ENCODE assay signal across 8 mouse cellular contexts in genomic region chr13:13573572-13574257, GRCm38 (mm10). TPM values are rescaled to one million over a fixed set of nuclear protein-coding genes. Genes with fewer than 3 reads are reported as not detected.
DNase-seq lines count a peak whose midpoint lies in the region; ATAC-seq and TF ChIP-seq lines count a peak whose summit lies in the region.

No protein-coding gene starts in this region.

- peaks cover 8% of the 10 kb centered on the region; the same call in 1 of the 2 replicates for H3K4me1 ChIP-seq in forebrain, embryonic 14.5 days (ENCODE audit: control insufficient read depth, insufficient read depth, low read length)
- H3K4me1 ChIP-seq in forebrain, embryonic 11.5 days (replicated peaks; ENCODE audit: control insufficient read depth, insufficient read depth, low read length) = no peaks in the 10 kb centered on the region
- H3K4me1 ChIP-seq in stomach, postnatal 0 days (replicated peaks; ENCODE audit: control insufficient read depth, insufficient read depth) = no peaks in the 10 kb centered on the region; the same call in 1 of the 2 replicates

- no peaks in the 10 kb centered on the region for H3K36me3 ChIP-seq in forebrain, embryonic 14.5 days (ENCODE audit: control insufficient read depth, insufficient read depth, low read length)
- no peaks in the 10 kb centered on the region for H3K36me3 ChIP-seq in forebrain, embryonic 11.5 days (ENCODE audit: control insufficient read depth, insufficient read depth, low read length)
- H3K36me3 ChIP-seq in stomach, postnatal 0 days (ENCODE audit: control insufficient read depth, insufficient read depth, low read length) = no peaks in the 10 kb centered on the region

- no peaks in the 10 kb centered on the region for H3K27me3 ChIP-seq in forebrain, embryonic 14.5 days (replicated peaks; ENCODE audit: control insufficient read depth, insufficient read depth, low read length)
- no peaks in the 10 kb centered on the region for H3K27me3 ChIP-seq in forebrain, embryonic 11.5 days (ENCODE audit: control insufficient read depth, insufficient read depth, low read length)
- H3K27me3 ChIP-seq in stomach, postnatal 0 days (ENCODE audit: control insufficient read depth, insufficient read depth, low read length) = no peaks in the 10 kb centered on the region

- no peaks in the 10 kb centered on the region for H3K9me3 ChIP-seq in forebrain, embryonic 14.5 days (replicated peaks; ENCODE audit: control insufficient read depth, low read length)
- H3K9me3 ChIP-seq in forebrain, embryonic 11.5 days (ENCODE audit: control insufficient read depth, low read length) = no peaks in the 10 kb centered on the region
- H3K9me3 ChIP-seq in stomach, postnatal 0 days (ENCODE audit: control insufficient read depth, low read length) = no peaks in the 10 kb centered on the region

- no peak overlapping the region for H3K4me3 ChIP-seq in forebrain, embryonic 14.5 days (ENCODE audit: low read depth, low read length)
- no peak overlapping the region for H3K4me3 ChIP-seq in forebrain, embryonic 11.5 days (ENCODE audit: low read depth, low read length)
- no peak overlapping the region for H3K4me3 ChIP-seq in stomach, postnatal 0 days (ENCODE audit: low read depth, low read length)

- TF ChIP-seq CTCF in stomach, postnatal 0 days (IDR thresholded peaks at IDR 0.05; ENCODE audit: low read depth) = no peak

- H3K9ac ChIP-seq in forebrain, embryonic 14.5 days (ENCODE audit: low read length) = no peak overlapping the region
- no peak overlapping the region for H3K9ac ChIP-seq in forebrain, embryonic 11.5 days (ENCODE audit: low read length)
- no peak overlapping the region for H3K9ac ChIP-seq in stomach, postnatal 0 days (ENCODE audit: low read length)

- WGBS in forebrain, embryonic 14.5 days = 45% methylated on average over 5 of the region's 5 CpGs
- whole genome bisulfite sequencing in forebrain, embryonic 11.5 days = 75% methylated on average over 5 of the region's 5 CpGs
- WGBS in stomach, postnatal 0 days = 43% methylated on average over 5 of the region's 5 CpGs

- DNase-seq in forebrain, embryonic 14.5 days (ENCODE audit: low spot score) = peak; percentile 55
- no peak for DNase-seq in forebrain, embryonic 11.5 days (ENCODE audit: low spot score)
- DNase-seq in Muller cell, postnatal 12 days (ENCODE audit: inconsistent ontology term) = peak; percentile 95
- peak; percentile 95 to 96 for DNase-seq in cerebellum, postnatal 14 days
- DNase-seq in heart, postnatal 25 days (ENCODE audit: low spot score) = peak; percentile 69
- DNase-seq in lung, adult 18-20 months = peak; percentile 78 to 82
- peak; percentile 39 for DNase-seq in stomach, postnatal 0 days (ENCODE audit: low spot score)
- DNase-seq in embryo, embryonic 10 days (ENCODE audit: low spot score) = no peak

- no peak overlapping the region for H3K27ac ChIP-seq in forebrain, embryonic 14.5 days (ENCODE audit: low read depth, low read length)
- H3K27ac ChIP-seq in forebrain, embryonic 11.5 days (ENCODE audit: low read depth, low read length) = no peak overlapping the region
- H3K27ac ChIP-seq in stomach, postnatal 0 days (replicated peaks) = no peak overlapping the region

- no peak for TF ChIP-seq EP300 in stomach, postnatal 0 days (optimal IDR thresholded peaks at IDR 0.05)

- intact Hi-C loops in heart, postnatal 25 days (cut with DNase I) = loop anchor here (5.0 kb wide), 1 partner anchor 56 kb away; no protein-coding TSS in a partner anchor

- H3K4me2 ChIP-seq in forebrain, embryonic 14.5 days (ENCODE audit: low read length) = no peak overlapping the region
- no peak overlapping the region for H3K4me2 ChIP-seq in forebrain, embryonic 11.5 days (ENCODE audit: low read depth, low read length, severe bottlenecking)
- H3K4me2 ChIP-seq in stomach, postnatal 0 days (replicated peaks; ENCODE audit: low read depth) = no peak overlapping the region

- peak; percentile 56; the same call in 1 of the 2 replicates for ATAC-seq in forebrain, embryonic 14.5 days
- no peak for ATAC-seq in forebrain, embryonic 11.5 days (replicated peaks; ENCODE audit: low FRiP score)
- ATAC-seq in stomach, postnatal 0 days (ENCODE audit: low FRiP score, low TSS enrichment) = peak; percentile 71; the same call in 1 of the 2 replicates

RNA-seq across cellular contexts. Expression of gene Lyst, which starts 16.5 kb away (rescaled TPM):
- 2.8 and 5.1 TPM in 2 replicates for polyA plus RNA-seq in forebrain, embryonic 14.5 days (2014; fragmentation: Nextera tagmentation; extraction: Ambion mirVana)
- 3.5 and 4.4 TPM in 2 replicates for polyA plus RNA-seq in forebrain, embryonic 11.5 days (2014; fragmentation: Nextera tagmentation; extraction: Ambion mirVana)
- 10 to 100 TPM in 1 of 2 experiments, 1 to 10 TPM in 1; 8.3 to 12.0 TPM for total RNA-seq in heart, postnatal 25 days (2021)
- polyA plus RNA-seq in stomach, postnatal 0 days (2015; fragmentation: Nextera tagmentation; extraction: Ambion mirVana) = 2.0 and 2.6 TPM in 2 replicates

Comparison
In these comparisons a context has a peak if more than half of its experiments do, and no peak if none do; other contexts are left out.
1. DNase-seq: peak in forebrain, embryonic 14.5 days (single experiment), Muller cell, postnatal 12 days (single experiment), cerebellum, postnatal 14 days (2 of 2), heart, postnatal 25 days (single experiment), lung, adult 18-20 months (2 of 2) and stomach, postnatal 0 days (single experiment); none in forebrain, embryonic 11.5 days (single experiment) and embryo, embryonic 10 days (single experiment).